Mouse (Mus musculus) C2C12 (cell line): ENCODE results near the gene Slc25a36.

Source experiments
- CEBPB ChIP-seq: IDR thresholded peaks from one replicate; pipeline ENCODE4 v1.6.1; 2011; ENCODE audit warnings: low read depth, mild to moderate bottlenecking, control low read depth, moderate library complexity
- CTCF ChIP-seq: IDR thresholded peaks from one replicate; pipeline ENCODE4 v1.5.1; 2011; ENCODE audit not compliant: control insufficient read depth, insufficient read depth, insufficient read length
- MAX ChIP-seq: IDR thresholded peaks from one replicate; pipeline ENCODE4 v1.6.1; 2011; ENCODE audit warnings: mild to moderate bottlenecking, control low read depth
- MYOD1 ChIP-seq: IDR thresholded peaks from one replicate; pipeline ENCODE4 v1.6.1; 2011; ENCODE audit warnings: low read depth; ENCODE audit not compliant: control insufficient read depth, insufficient read length
- MYOG ChIP-seq: IDR thresholded peaks from one replicate; pipeline ENCODE4 v1.6.1; 2011; ENCODE audit not compliant: control insufficient read depth, insufficient read length; ENCODE audit errors: extremely low read depth
- USF1 ChIP-seq: IDR thresholded peaks from one replicate; pipeline ENCODE4 v1.6.1; 2011; ENCODE audit warnings: low read depth, mild to moderate bottlenecking, control low read depth, moderate library complexity

- TF ChIP-seq MYOD1 = no peak
- TF ChIP-seq CEBPB = no peak
- no peak for TF ChIP-seq CTCF
- no peak for TF ChIP-seq USF1
- no peak for TF ChIP-seq MYOG
- no peak for TF ChIP-seq MAX
Observed at GRCm38 (mm10) chr9:97112797-97113554, 2.0 kb upstream of the Slc25a36 start.
